Mouse (Mus musculus): ENCODE measurements around the gene Bricd5. TPM values are rescaled to one million over a fixed set of nuclear protein-coding genes. Genes with fewer than 3 reads are reported as not detected.

Gene Bricd5
- polyA plus RNA-seq, 1 experiment = 1.5 TPM

DNA sequence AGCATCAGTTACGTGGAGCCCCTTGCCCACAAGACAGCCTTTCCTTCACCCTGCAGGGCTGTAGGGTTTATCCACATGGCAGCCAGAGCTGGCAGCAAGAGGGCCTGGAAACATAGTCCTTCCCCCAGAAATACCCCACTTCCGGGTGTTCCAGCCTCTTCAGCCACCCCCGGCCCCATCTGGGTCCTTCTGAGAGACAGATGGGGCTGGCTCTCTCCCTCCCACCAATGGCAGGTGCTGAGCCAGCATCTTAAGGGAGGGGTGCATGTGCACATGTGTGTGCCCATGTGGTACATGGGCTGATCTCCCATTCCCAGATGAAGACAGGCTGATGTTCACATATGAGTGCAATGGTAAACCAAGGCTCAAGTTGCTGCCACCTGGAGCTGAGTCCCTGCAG lies 21.8 kb downstream of the Bricd5 start:
- WGBS = 73% methylated on average over 3 of the region's 3 CpGs
- TF ChIP-seq CTCF (IDR thresholded peaks at IDR 0.05; ENCODE audit: extremely low read depth, insufficient read depth, insufficient read length, insufficient replicate concordance) = no peak
- no peak for DNase-seq (ENCODE audit: low read depth in 1 of 2, low spot score in 2 of 2)
- H3K36me3 ChIP-seq (ENCODE audit: control insufficient read depth, insufficient read depth, low read length) = no peaks in the 10 kb centered on the region
- H3K27ac ChIP-seq (ENCODE audit: insufficient read depth, low read length) = no peak overlapping the region
- no peak overlapping the region for H3K4me3 ChIP-seq (ENCODE audit: extremely low read depth, insufficient read depth, insufficient read length)
- no peaks in the 10 kb centered on the region for H3K4me1 ChIP-seq (ENCODE audit: control insufficient read depth, insufficient read depth, insufficient read length)
- H3K27me3 ChIP-seq (ENCODE audit: control insufficient read depth, insufficient read depth, low read length) = no peaks in the 10 kb centered on the region

DNA sequence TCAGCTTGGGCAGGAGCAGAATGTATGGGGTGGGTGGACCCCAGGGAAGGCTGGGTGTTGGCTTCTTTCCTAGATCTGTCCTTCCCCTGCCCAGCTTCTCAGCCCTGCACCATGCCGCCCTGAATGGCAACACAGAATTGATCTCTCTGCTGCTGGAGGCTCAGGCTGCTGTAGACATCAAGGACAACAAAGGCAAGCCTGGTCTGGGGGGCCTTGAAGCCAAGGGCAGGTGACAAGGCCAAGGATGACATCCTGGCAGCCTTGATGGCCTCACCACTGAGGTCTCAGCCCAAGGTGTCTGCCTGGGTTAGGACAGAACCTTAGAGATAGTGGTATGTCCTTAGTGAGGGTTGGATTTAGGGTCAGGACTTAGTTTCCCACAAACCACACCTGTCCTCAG lies 22.3 kb downstream of the Bricd5 start:
- no peak overlapping the region for H3K27ac ChIP-seq (ENCODE audit: insufficient read depth, low read length)
- 67% methylated on average over 1 of the region's 1 CpGs for WGBS

DNA sequence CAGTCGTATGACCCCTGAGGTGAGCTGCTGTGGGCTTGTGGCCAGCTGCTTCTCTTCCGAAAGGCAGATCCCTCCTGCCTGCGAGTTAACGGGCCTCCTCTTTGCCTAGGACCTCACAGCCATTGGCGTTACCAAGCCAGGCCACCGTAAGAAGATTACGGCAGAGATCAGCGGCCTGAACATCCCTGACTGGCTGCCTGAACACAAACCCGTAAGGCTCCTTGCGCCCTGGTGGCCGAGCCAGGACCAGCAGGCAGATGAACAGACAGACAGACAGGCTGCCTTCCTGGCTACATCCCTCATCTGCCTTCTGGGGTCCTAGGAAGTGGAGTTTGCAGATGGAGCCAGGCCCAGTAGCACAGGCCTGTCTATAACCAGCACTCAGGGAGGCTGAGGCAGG lies 28.5 kb downstream of the Bricd5 start:
- no peaks in the 10 kb centered on the region for H3K36me3 ChIP-seq (ENCODE audit: control insufficient read depth, insufficient read depth, low read length)
- H3K4me3 ChIP-seq (ENCODE audit: extremely low read depth, insufficient read depth, insufficient read length) = no peak overlapping the region
- H3K27ac ChIP-seq (ENCODE audit: insufficient read depth, low read length) = no peak overlapping the region
- no peak for DNase-seq (ENCODE audit: low read depth in 1 of 2, low spot score in 2 of 2)
- no peak for TF ChIP-seq POLR2A (IDR thresholded peaks at IDR 0.05; ENCODE audit: low read depth, low read length)
- no peak for TF ChIP-seq CTCF (IDR thresholded peaks at IDR 0.05; ENCODE audit: extremely low read depth, insufficient read depth, insufficient read length, insufficient replicate concordance)
- WGBS = 72% methylated on average over 11 of the region's 11 CpGs
- no peaks in the 10 kb centered on the region for H3K27me3 ChIP-seq (ENCODE audit: control insufficient read depth, insufficient read depth, low read length)
- H3K4me1 ChIP-seq (ENCODE audit: control insufficient read depth, insufficient read depth, insufficient read length) = no peaks in the 10 kb centered on the region; the same call in 1 of the 2 replicates

More for the DNA sequence above, 22.3 kb downstream of the Bricd5 start:
- H3K36me3 ChIP-seq (ENCODE audit: control insufficient read depth, insufficient read depth, low read length) = no peaks in the 10 kb centered on the region
- H3K27me3 ChIP-seq (ENCODE audit: control insufficient read depth, insufficient read depth, low read length) = no peaks in the 10 kb centered on the region
- DNase-seq (ENCODE audit: low read depth in 1 of 2, low spot score in 2 of 2) = no peak
- no peak for TF ChIP-seq CTCF (IDR thresholded peaks at IDR 0.05; ENCODE audit: extremely low read depth, insufficient read depth, insufficient read length, insufficient replicate concordance)
- no peak for TF ChIP-seq POLR2A (IDR thresholded peaks at IDR 0.05; ENCODE audit: low read depth, low read length)
- no peak overlapping the region for H3K4me3 ChIP-seq (ENCODE audit: extremely low read depth, insufficient read depth, insufficient read length)
- no peaks in the 10 kb centered on the region for H3K4me1 ChIP-seq (ENCODE audit: control insufficient read depth, insufficient read depth, insufficient read length)

DNA sequence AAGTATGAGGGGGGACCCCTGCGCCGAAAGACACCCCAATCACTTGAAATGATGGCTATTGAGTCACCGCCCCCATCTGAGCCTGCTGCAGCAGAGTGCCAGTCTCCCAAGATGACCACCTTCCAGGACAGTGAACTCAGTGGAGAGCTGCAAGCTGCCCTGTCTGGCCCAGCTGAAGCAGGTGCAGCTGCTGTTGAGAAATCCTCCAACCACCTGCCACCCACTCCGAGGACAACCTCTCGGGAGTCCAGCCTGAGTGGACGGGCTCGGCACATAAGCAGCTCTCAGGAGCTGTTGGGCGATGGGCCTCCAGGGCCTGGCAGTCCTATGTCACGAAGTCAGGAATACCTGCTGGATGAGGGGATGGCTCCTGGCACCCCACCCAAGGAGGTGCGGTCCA lies 30.4 kb downstream of the Bricd5 start:
- H3K27me3 ChIP-seq (ENCODE audit: control insufficient read depth, insufficient read depth, low read length) = no peaks in the 10 kb centered on the region
- H3K36me3 ChIP-seq (ENCODE audit: control insufficient read depth, insufficient read depth, low read length) = peaks cover 9% of the 10 kb centered on the region
- H3K27ac ChIP-seq (ENCODE audit: insufficient read depth, low read length) = no peak overlapping the region
- no peak for TF ChIP-seq POLR2A (IDR thresholded peaks at IDR 0.05; ENCODE audit: low read depth, low read length)
- no peak for TF ChIP-seq CTCF (IDR thresholded peaks at IDR 0.05; ENCODE audit: extremely low read depth, insufficient read depth, insufficient read length, insufficient replicate concordance)
- H3K4me3 ChIP-seq (ENCODE audit: extremely low read depth, insufficient read depth, insufficient read length) = no peak overlapping the region
- 92% methylated on average over 10 of the region's 10 CpGs for WGBS
- H3K4me1 ChIP-seq (ENCODE audit: control insufficient read depth, insufficient read depth, insufficient read length) = no peaks in the 10 kb centered on the region; the same call in 1 of the 2 replicates
- no peak for DNase-seq (ENCODE audit: low read depth in 1 of 2, low spot score in 2 of 2)

DNA sequence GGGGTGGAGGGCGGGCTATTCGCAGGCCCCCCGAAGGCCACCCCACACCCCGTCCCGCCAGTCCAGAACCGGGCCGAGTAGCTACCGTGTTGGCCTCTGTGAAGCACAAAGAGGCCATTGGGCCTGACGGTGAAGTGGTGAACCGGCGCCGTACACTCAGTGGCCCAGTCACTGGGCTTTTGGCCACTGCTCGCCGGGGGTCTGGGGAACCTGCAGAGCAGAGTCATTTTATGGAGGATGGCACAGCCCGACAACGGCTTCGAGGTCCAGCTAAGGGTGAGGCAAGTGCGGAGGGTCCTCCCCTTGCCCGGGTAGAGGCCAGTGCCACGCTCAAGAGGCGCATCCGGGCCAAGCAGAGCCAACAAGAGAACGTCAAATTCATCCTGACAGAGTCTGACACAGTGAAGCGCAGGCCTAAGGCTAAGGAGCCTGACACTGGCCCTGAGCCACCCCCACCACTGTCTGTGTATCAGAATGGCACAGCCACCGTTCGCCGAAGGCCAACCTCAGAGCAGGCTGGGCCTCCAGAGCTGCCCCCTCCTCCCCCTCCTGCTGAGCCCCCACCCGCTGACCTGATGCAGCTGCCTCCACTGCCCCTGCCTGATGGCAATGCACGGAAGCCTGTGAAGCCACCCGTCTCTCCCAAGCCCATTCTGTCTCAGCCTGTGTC lies 31.7 kb downstream of the Bricd5 start:
- TF ChIP-seq CTCF (IDR thresholded peaks at IDR 0.05; ENCODE audit: extremely low read depth, insufficient read depth, insufficient read length, insufficient replicate concordance) (no peak), POLR2A (IDR thresholded peaks at IDR 0.05; ENCODE audit: low read depth, low read length) (no peak)
- peaks cover 21% of the 10 kb centered on the region for H3K36me3 ChIP-seq (ENCODE audit: control insufficient read depth, insufficient read depth, low read length)

DNA sequence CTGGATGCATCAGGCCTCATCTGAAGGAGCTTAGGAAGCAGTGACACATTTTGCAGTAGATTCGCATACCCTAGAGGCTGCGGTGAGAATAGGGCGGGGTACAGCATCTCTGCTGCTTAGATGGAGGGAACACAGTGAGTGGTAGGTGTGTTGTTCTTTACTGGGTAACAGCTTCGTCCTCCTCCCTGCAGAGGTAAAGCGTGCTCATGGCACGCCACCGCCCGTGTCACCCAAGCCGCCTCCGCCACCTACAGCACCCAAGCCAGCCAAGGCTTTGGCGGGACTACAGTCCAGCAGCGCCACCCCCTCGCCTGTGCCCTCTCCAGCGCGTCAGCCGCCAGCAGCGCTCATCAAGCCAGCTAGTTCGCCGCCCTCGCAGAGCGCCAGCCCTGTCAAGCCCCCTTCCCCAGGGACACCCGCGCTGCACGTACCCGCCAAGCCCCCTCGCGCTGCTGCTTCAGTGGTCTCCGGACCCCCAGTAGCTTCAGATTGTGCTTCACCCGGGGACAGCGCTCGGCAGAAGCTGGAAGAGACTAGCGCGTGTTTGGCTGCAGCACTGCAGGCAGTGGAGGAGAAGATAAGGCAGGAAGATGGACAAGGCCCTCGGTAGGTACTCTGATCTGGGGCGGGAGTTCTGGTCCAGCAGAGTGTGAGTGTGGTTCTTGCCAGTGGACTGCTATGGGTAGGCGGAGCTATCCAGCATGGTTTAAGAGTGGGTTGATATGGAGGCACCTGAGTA lies 32.8 kb downstream of the Bricd5 start:
- WGBS = 66% methylated on average over 36 of the region's 36 CpGs
- H3K36me3 ChIP-seq (ENCODE audit: control insufficient read depth, insufficient read depth, low read length) = peaks cover 29% of the 10 kb centered on the region
- DNase-seq (ENCODE audit: low read depth in 1 of 2, low spot score in 2 of 2) = no peak
- H3K4me3 ChIP-seq (ENCODE audit: extremely low read depth, insufficient read depth, insufficient read length) = no peak overlapping the region
- TF ChIP-seq POLR2A (IDR thresholded peaks at IDR 0.05; ENCODE audit: low read depth, low read length) (no peak), CTCF (IDR thresholded peaks at IDR 0.05; ENCODE audit: extremely low read depth, insufficient read depth, insufficient read length, insufficient replicate concordance) (no peak)
- no peaks in the 10 kb centered on the region for H3K27me3 ChIP-seq (ENCODE audit: control insufficient read depth, insufficient read depth, low read length)
- H3K4me1 ChIP-seq (ENCODE audit: control insufficient read depth, insufficient read depth, insufficient read length) = no peaks in the 10 kb centered on the region; the same call in 1 of the 2 replicates
- H3K27ac ChIP-seq (ENCODE audit: insufficient read depth, low read length) = no peak overlapping the region

More for the DNA sequence above, 31.7 kb downstream of the Bricd5 start:
- H3K27me3 ChIP-seq (ENCODE audit: control insufficient read depth, insufficient read depth, low read length) = no peaks in the 10 kb centered on the region
- H3K4me3 ChIP-seq (ENCODE audit: extremely low read depth, insufficient read depth, insufficient read length) = no peak overlapping the region
- no peak overlapping the region for H3K27ac ChIP-seq (ENCODE audit: insufficient read depth, low read length)
- WGBS = 94% methylated on average over 30 of the region's 30 CpGs
- DNase-seq (ENCODE audit: low read depth in 1 of 2, low spot score in 2 of 2) = no peak
- H3K4me1 ChIP-seq (ENCODE audit: control insufficient read depth, insufficient read depth, insufficient read length) = no peaks in the 10 kb centered on the region; the same call in 1 of the 2 replicates
